Mouse (Mus musculus) embryonic fibroblast, embryonic 13.5 days (primary cell): ENCODE measurements at regions not wholly inside any gene's neighbourhood (a gene's known extent, or its start where the extent isn't known, plus 50 kb on each side); places are given as distances from the start of the nearest gene placed in this dataset.

Experiments
- CTCF ChIP-seq: IDR thresholded peaks from 2 replicates; pipeline ENCODE4 v1.5.1; 2011; ENCODE audit warnings: mild to moderate bottlenecking, control low read depth, low read length, moderate library complexity, borderline replicate concordance; ENCODE audit not compliant: insufficient read depth
- POLR2A ChIP-seq: IDR thresholded peaks from 2 replicates; pipeline ENCODE4 v1.6.1; 2011; ENCODE audit warnings: low read depth, mild to moderate bottlenecking, control low read depth, low read length, moderate library complexity

DNA sequence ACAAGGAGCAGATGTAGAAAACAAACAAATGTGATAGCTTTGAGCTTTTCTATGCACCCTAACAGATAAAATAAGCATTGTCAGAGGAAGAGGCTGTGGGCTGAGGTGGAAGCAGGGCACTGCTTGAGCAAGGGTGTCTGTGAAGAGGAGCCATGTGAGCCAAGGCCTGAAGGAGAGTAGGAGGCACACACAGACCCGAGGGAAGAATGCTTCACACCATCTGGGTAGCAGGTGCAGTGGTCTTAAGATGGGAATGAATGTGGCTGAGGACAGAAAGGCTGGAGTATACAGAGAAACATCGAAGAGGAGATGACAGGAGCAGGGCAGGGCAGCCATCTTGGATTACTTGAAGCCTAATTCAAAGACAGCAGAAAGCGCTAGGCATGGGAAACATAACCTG lies 123.5 kb downstream of the Zbtb18 start:
- TF ChIP-seq CTCF (no peak), POLR2A (no peak)
